Mouse (Mus musculus): ENCODE data around the gene Hspb6. TPM values are rescaled to one million over a fixed set of nuclear protein-coding genes. Genes with fewer than 3 reads are reported as not detected.
A peak's percentile ranks its signal among the peaks of the same experiment; 100 is the strongest.

Gene Hspb6
- polyA plus RNA-seq, 1 experiment: 23.8 TPM

DNA sequence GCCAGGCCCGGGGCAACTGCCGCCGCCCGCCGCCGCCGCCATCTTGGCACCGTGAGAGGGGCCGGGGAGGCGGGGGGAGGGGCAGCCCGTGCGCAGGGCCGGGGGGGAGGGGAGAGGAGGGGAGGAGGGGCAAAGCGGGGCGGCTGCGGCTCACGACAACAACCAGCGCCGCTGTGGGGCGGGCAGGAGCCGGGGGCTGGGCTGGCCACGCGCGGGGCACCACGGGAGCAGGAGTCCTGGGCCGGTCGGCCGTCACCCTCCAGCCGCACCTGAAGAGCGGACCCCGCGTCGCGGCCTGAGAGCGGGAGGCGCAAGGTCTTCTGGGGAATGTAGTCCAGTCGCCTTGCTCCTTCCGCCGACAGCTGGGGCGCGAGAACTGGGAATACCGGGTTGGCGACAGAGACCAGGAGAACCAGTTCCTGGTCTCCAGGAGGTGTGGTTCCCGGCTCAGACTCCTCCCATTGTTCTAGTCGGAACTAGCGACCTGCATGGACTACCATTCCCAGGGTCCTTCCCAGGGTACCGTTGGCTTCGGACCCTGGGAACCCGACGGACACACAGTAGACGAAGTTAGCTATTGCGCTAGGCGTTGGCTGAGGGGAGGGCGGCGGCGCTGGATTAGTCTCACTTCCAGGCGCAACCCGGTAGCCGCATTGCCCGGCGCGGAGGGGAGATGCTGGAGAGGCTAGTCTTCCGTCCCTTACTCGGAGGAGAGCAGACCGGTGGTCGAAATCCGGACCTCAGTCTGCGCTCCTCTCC is 36.9 kb downstream of the Hspb6 start, which contains the start of gene Kmt2b:
Gene Kmt2b, minus strand, starts transcription at position 51 of the 759 bp plus-strand sequence.
- Histone ChIP-seq H3K27me3 (ENCODE audit: control insufficient read depth, insufficient read depth, low read length) (no peaks in the 10 kb centered on the region), H3K4me3 (replicated peaks; ENCODE audit: insufficient read depth, low read depth, low read length) (peak within 1 kb of the TSS; percentile 69), H3K27ac (ENCODE audit: insufficient read depth, low read length) (peak within 1 kb of the TSS; percentile 83), H3K4me1 (ENCODE audit: control insufficient read depth, insufficient read depth, low read length) (peaks cover 7% of the 10 kb centered on the region; the same call in 1 of the 2 replicates)
- peak; percentile 39; the same call in 1 of the 2 replicates for TF ChIP-seq POLR2A (IDR thresholded peaks at IDR 0.05; ENCODE audit: borderline replicate concordance, insufficient read depth, low read length)
- TF ChIP-seq CTCF (IDR thresholded peaks at IDR 0.05; ENCODE audit: borderline replicate concordance, insufficient read depth, low read depth, low read length): no peak; the same call in 1 of the 2 replicates
- peak; percentile 97 to 99 for DNase-seq
- under 1% methylated on average over 62 of the region's 68 CpGs for WGBS

DNA sequence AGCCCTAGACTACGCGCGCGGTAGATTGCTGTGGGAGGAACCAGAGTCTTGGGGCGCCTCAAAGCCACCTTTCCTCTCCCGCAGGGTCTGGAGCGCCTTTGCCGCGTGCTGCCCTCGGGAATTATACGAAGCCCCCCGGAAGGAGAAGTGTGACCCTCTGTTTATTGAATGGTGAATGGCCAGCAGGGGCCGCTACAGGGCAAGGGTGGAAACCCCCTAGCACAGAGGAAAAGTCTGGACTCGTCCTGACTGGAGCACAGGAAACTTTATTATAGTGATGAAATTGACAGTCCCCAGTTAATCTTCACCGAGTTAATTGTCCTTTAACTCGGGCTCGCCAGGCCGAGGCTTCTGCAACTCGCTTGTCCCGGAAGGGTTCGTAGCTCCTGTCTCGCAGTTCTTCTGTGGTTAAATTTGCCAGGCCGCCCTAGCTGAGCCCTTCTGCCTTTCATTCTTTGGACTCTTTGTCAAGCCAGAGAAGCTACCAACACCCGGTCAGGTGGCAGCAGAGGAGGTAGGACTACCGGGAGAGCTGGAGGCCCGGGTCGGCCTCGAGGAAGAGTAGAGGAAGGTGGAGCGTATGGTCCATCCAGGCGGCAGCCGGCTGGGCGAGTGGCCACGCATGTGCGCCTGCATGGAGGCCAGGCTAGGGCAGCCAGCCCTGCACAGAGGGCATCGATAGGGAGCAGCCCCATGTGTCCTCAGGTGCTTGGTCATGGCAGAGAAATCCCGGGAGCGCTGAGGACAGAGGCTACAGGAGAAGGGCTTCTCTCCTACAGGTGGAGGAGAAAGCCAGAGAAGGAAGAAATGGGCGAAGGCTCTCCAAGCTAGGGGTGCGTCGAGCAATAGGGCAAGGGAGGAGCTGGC is 37.7 kb downstream of the Hspb6 start:
- DNase-seq: peak; percentile 75 to 86
- Histone ChIP-seq H3K4me3 (replicated peaks; ENCODE audit: insufficient read depth, low read depth, low read length) (peak overlapping the region; percentile 69), H3K4me1 (ENCODE audit: control insufficient read depth, insufficient read depth, low read length) (peaks cover 7% of the 10 kb centered on the region; the same call in 1 of the 2 replicates), H3K27me3 (ENCODE audit: control insufficient read depth, insufficient read depth, low read length) (no peaks in the 10 kb centered on the region), H3K27ac (ENCODE audit: insufficient read depth, low read length) (peak overlapping the region; percentile 44; the same call in 1 of the 2 replicates)
- 20% methylated on average over 40 of the region's 40 CpGs for WGBS
- peak; percentile 89 for TF ChIP-seq CTCF (IDR thresholded peaks at IDR 0.05; ENCODE audit: borderline replicate concordance, insufficient read depth, low read depth, low read length)
- no peak for TF ChIP-seq POLR2A (IDR thresholded peaks at IDR 0.05; ENCODE audit: borderline replicate concordance, insufficient read depth, low read length)

DNA sequence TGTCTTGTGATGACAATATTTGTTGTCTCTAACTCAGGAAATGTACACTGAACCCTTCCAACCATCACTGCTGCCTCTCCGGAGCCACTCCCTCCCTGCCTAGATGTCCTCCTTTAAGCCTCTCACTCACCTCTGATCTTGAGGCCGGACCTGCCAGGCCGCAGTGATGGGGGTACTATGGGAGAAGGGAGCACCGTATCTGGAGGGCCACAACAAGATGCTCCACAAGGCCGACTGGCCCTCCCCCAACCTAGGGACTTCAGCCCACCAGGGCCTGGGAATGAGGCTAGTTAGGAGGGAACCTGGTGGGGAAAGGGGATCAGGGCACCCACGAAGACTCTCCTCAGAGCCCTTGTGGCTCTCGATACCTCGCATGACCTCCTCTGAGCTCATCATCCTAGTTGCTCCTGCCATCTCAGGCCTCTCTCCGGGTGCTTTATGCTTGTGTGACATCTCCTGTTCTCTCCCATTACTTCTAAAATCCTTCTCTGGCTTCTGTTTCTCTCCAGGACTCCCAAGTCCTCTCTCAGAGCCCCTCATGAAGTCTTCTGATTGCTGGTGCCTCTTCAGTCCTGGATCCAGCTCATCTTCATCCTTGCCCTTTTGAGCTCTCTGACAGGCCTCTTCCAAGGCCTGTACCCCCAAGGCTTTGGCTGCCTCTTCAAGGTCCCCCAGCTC is 39.1 kb downstream of the Hspb6 start:
- H3K4me1 ChIP-seq (ENCODE audit: control insufficient read depth, insufficient read depth, low read length): peaks cover 7% of the 10 kb centered on the region; the same call in 1 of the 2 replicates
- DNase-seq: no peak
- H3K4me3 ChIP-seq (replicated peaks; ENCODE audit: insufficient read depth, low read depth, low read length): no peak overlapping the region
- H3K27ac ChIP-seq (ENCODE audit: insufficient read depth, low read length): no peak overlapping the region
- no peak for TF ChIP-seq POLR2A (IDR thresholded peaks at IDR 0.05; ENCODE audit: borderline replicate concordance, insufficient read depth, low read length)
- no peaks in the 10 kb centered on the region for H3K27me3 ChIP-seq (ENCODE audit: control insufficient read depth, insufficient read depth, low read length)
- 83% methylated on average over 9 of the region's 9 CpGs for WGBS

DNA sequence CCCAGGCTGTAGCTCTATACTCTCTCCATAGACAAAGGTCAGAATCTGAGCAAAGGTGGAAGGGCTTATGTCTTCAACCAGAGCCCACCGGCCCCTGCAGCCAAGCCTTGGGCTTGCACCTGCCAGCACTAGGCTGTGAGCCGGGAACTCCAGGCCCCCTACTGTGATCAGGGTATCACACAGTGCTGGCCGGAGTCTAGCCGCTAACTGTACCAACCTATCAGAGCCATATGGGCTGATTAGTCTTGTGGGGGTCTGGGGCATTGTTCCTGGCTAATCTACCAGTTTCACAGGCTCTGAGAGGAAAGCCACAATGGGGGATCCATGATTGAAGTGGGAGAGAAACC is 39.6 kb downstream of the Hspb6 start:
- H3K4me1 ChIP-seq (ENCODE audit: control insufficient read depth, insufficient read depth, low read length): peaks cover 7% of the 10 kb centered on the region; the same call in 1 of the 2 replicates
- WGBS: 13% methylated on average over 4 of the region's 4 CpGs
- no peak for DNase-seq
- H3K27me3 ChIP-seq (ENCODE audit: control insufficient read depth, insufficient read depth, low read length): no peaks in the 10 kb centered on the region
- no peak for TF ChIP-seq CTCF (IDR thresholded peaks at IDR 0.05; ENCODE audit: borderline replicate concordance, insufficient read depth, low read depth, low read length)
- no peak for TF ChIP-seq POLR2A (IDR thresholded peaks at IDR 0.05; ENCODE audit: borderline replicate concordance, insufficient read depth, low read length)
- H3K27ac ChIP-seq (ENCODE audit: insufficient read depth, low read length): no peak overlapping the region
- H3K4me3 ChIP-seq (replicated peaks; ENCODE audit: insufficient read depth, low read depth, low read length): no peak overlapping the region

DNA sequence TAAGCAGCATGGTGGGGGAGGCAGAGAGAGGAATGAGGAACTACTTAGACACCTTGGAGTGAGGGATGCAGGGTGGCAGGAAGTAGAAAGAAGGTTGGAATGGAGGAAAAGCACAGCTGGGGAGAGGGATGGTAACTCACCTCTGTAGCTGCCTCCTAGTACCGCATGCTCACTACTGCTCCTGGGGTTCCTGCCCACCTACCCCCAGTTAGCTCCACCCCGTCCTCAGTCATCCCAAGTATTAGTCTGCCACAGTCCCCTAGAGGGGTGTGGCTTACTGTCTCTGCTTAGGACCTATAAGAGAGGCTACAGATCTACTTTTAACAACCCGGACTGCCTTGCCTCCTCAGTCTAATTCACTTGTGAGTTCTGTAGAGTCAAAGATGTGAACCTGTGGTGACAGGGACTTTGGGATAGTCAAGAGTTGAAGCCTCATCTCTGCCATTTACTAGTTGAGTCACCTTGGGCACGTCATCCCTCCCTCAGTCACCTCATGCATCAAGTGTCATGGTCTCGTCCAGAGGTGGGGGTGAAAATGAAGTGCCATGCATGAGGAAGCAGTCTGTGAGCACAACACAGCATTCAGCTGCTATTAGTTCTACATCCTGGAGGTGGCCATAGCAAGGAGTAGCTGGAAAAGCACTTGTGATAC is 40.9 kb downstream of the Hspb6 start:
- TF ChIP-seq POLR2A (IDR thresholded peaks at IDR 0.05; ENCODE audit: borderline replicate concordance, insufficient read depth, low read length) (no peak), CTCF (IDR thresholded peaks at IDR 0.05; ENCODE audit: borderline replicate concordance, insufficient read depth, low read depth, low read length) (no peak)
- Histone ChIP-seq H3K4me1 (ENCODE audit: control insufficient read depth, insufficient read depth, low read length) (no peaks in the 10 kb centered on the region), H3K27me3 (ENCODE audit: control insufficient read depth, insufficient read depth, low read length) (no peaks in the 10 kb centered on the region), H3K4me3 (replicated peaks; ENCODE audit: insufficient read depth, low read depth, low read length) (no peak overlapping the region), H3K27ac (ENCODE audit: insufficient read depth, low read length) (no peak overlapping the region)
- no peak for DNase-seq
- WGBS: 73% methylated on average over 5 of the region's 5 CpGs

DNA sequence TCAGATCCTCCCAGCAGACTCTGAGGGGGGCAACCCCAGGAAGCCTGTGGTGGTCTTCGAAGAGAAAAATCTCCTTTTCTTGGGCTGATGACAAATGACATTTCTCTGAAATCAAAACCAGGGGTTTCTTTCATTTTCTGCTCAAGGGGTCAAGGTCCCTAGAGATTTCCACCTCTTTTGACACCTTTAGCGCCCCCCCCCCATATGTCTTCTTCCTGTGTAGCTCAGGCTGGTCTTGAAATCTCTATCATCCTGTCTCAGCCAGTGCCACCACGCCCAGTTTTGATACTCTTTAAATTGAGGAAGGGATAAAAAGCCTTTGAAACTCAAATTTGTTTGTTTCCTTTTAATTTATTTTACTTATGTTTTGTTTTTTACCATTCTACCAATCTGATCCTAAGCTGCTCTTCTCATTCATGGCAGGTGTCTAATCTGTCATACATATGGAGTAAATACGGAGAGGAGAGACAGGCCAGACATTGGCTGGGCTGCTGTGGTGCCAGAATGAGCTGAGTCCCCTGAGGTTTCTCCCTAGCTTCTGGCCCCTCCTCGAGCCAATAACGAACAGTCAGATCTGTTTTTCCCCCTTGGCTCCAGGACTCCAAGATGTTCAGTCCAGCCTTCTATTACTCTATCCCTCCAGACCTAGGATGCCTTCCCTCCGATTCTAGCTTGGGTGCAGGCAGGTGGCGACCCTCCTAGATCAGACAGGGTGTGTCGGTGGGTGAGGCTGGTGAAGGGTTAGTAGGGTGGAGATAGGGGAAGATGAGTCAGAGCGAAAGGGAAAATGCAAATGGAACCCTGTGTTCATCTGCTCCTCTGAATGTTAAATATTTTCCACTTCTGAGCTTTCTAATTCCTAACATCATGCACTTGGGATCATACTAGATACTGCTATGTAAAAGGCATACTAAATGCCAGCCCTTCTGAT is 41.9 kb downstream of the Hspb6 start:
- TF ChIP-seq CTCF (IDR thresholded peaks at IDR 0.05; ENCODE audit: borderline replicate concordance, insufficient read depth, low read depth, low read length) (no peak), POLR2A (IDR thresholded peaks at IDR 0.05; ENCODE audit: borderline replicate concordance, insufficient read depth, low read length) (no peak)
- Histone ChIP-seq H3K27ac (ENCODE audit: insufficient read depth, low read length) (no peak overlapping the region), H3K4me3 (replicated peaks; ENCODE audit: insufficient read depth, low read depth, low read length) (no peak overlapping the region), H3K4me1 (ENCODE audit: control insufficient read depth, insufficient read depth, low read length) (no peaks in the 10 kb centered on the region), H3K27me3 (ENCODE audit: control insufficient read depth, insufficient read depth, low read length) (no peaks in the 10 kb centered on the region)
- no peak for DNase-seq
- 52% methylated on average over 10 of the region's 10 CpGs for WGBS

Data from cerebellum, adult 2 months (tissue).